ENCODE assay signal across 10 mouse cellular contexts in genomic region chr8:46671496-46671895, GRCm38 (mm10). TPM values are rescaled to one million over a fixed set of nuclear protein-coding genes. Genes with fewer than 3 reads are reported as not detected.
A peak's percentile ranks its signal among the peaks of the same experiment; 100 is the strongest.
DNase-seq lines count a peak whose midpoint lies in the region; ATAC-seq lines count a peak whose summit lies in the region.
"Had no signal": no experiment of that assay in that cellular context is flagged by ENCODE, and none has a peak within 500 bp of the region (broad histone marks: within the 10 kb centered on the region; RNA-seq: fewer than 3 reads in every experiment).

No protein-coding gene starts in this region.

- no peak overlapping the region for H3K9ac ChIP-seq in kidney, embryonic 14.5 days (ENCODE audit: low read depth, low read length)
- H3K9ac ChIP-seq: embryonic facial prominence, embryonic 15.5 days; neural tube, embryonic 13.5 days had no signal

- no peak overlapping the region for H3K27ac ChIP-seq in kidney, embryonic 14.5 days (ENCODE audit: low read depth, low read length)
- H3K27ac ChIP-seq in embryonic facial prominence, embryonic 10.5 days (replicated peaks), result no peak overlapping the region
- H3K27ac ChIP-seq: embryonic facial prominence, embryonic 15.5 days; neural tube, embryonic 13.5 days had no signal

- no peaks in the 10 kb centered on the region for H3K4me1 ChIP-seq in kidney, embryonic 14.5 days (ENCODE audit: control insufficient read depth, insufficient read depth, low read length)
- H3K4me1 ChIP-seq in embryonic facial prominence, embryonic 10.5 days, result no peaks in the 10 kb centered on the region
- H3K4me1 ChIP-seq: embryonic facial prominence, embryonic 15.5 days; neural tube, embryonic 13.5 days had no signal

- H3K9me3 ChIP-seq in kidney, embryonic 14.5 days (ENCODE audit: control insufficient read depth, low read length), result peaks cover 4% of the 10 kb centered on the region; the same call in 1 of the 2 replicates
- 0 out of 2 replicates have a peak, but pooled peaks cover 6% of the 10 kb centered on the region for H3K9me3 ChIP-seq in embryonic facial prominence, embryonic 10.5 days
- H3K9me3 ChIP-seq: embryonic facial prominence, embryonic 15.5 days; neural tube, embryonic 13.5 days had no signal

- no peak overlapping the region for H3K4me2 ChIP-seq in kidney, embryonic 14.5 days (replicated peaks; ENCODE audit: low read depth, low read length)
- H3K4me2 ChIP-seq: embryonic facial prominence, embryonic 15.5 days; neural tube, embryonic 13.5 days had no signal

- peak; percentile 37 for DNase-seq in kidney, adult 11 months
- peak; percentile 59 for DNase-seq in adrenal gland, adult 2 months
- peak; percentile 50 for DNase-seq in embryonic facial prominence, embryonic 10.5 days (ENCODE audit: low spot score)
- peak; percentile 71 to 75 for DNase-seq in left cerebral cortex, postnatal 25 days (ENCODE audit: low spot score in 2 of 2)
- DNase-seq in retina, adult 2 months (ENCODE audit: low read depth, low spot score), result peak; percentile 23
- peak; percentile 79 for DNase-seq in thymus, postnatal 4 days

- WGBS in kidney, embryonic 14.5 days, result 0% methylated on average over 2 of the region's 2 CpGs
- WGBS in embryonic facial prominence, embryonic 10.5 days, result under 1% methylated on average over 2 of the region's 2 CpGs

- no peak for ATAC-seq in kidney, embryonic 14.5 days (ENCODE audit: low FRiP score, low TSS enrichment)
- peak; percentile 17 to 66; a peak in 1 of 4 replicates for ATAC-seq in hematopoietic stem cell, adult 5-6 weeks (replicated peaks in 1 of 2; ENCODE audit: insufficient read depth in 1 of 2, low FRiP score in 2 of 2, low TSS enrichment in 1 of 2, low read depth in 1 of 2, poor library complexity in 2 of 2, severe bottlenecking in 2 of 2)

- no peak overlapping the region for H3K4me3 ChIP-seq in kidney, embryonic 14.5 days (ENCODE audit: low read length)
- H3K4me3 ChIP-seq in embryonic facial prominence, embryonic 10.5 days, result no peak overlapping the region
- H3K4me3 ChIP-seq: embryonic facial prominence, embryonic 15.5 days; neural tube, embryonic 13.5 days had no signal

- H3K27me3 ChIP-seq in kidney, embryonic 14.5 days (ENCODE audit: control insufficient read depth, insufficient read depth, low read length), result no peaks in the 10 kb centered on the region
- no peaks in the 10 kb centered on the region for H3K27me3 ChIP-seq in embryonic facial prominence, embryonic 10.5 days (replicated peaks; ENCODE audit: low read depth, poor library complexity, severe bottlenecking)
- H3K27me3 ChIP-seq: embryonic facial prominence, embryonic 15.5 days; neural tube, embryonic 13.5 days had no signal

- H3K36me3 ChIP-seq in kidney, embryonic 14.5 days (ENCODE audit: control insufficient read depth, insufficient read depth, low read length), result no peaks in the 10 kb centered on the region
- H3K36me3 ChIP-seq in embryonic facial prominence, embryonic 10.5 days (replicated peaks), result no peaks in the 10 kb centered on the region
- H3K36me3 ChIP-seq: embryonic facial prominence, embryonic 15.5 days; neural tube, embryonic 13.5 days had no signal

- intact Hi-C loops in left cerebral cortex, postnatal 25 days (cut with DNase I), result loop anchor here (2.0 kb wide), 1 partner anchor 281 kb away; no protein-coding TSS in a partner anchor

RNA-seq across cellular contexts. Expression of gene Casp3, which starts 54.4 kb away (rescaled TPM):
- polyA plus RNA-seq in kidney, embryonic 14.5 days (2014; fragmentation: Nextera tagmentation; extraction: Ambion mirVana), result 45.9 and 69.4 TPM in 2 replicates
- total RNA-seq in adrenal gland, adult 2 months (2021), result 10 to 100 TPM; 16.3 to 18.4 TPM
- 0.94 and 1.0 TPM in 2 replicates for polyA plus RNA-seq in adrenal gland, adult 2 months (2012; rRNA removed)
- 139 and 149 TPM in 2 replicates for polyA plus RNA-seq in embryonic facial prominence, embryonic 10.5 days (2016; fragmentation: Nextera tagmentation; extraction: Ambion mirVana)
- total RNA-seq in hematopoietic stem cell, adult 5-6 weeks (2017), result 127 and 165 TPM in 2 replicates
- total RNA-seq in left cerebral cortex, postnatal 25 days (2021), result 10 to 100 TPM; 14.5 to 17.3 TPM

RNA-seq across cellular contexts. Expression of gene Primpol, which starts 54.5 kb away (rescaled TPM):
- polyA plus RNA-seq in kidney, embryonic 14.5 days (2014; fragmentation: Nextera tagmentation; extraction: Ambion mirVana), result 10.6 and 15.1 TPM in 2 replicates
- 10 to 100 TPM; 12.2 to 16.7 TPM for total RNA-seq in adrenal gland, adult 2 months (2021)
- 0.52 and 0.68 TPM in 2 replicates for polyA plus RNA-seq in adrenal gland, adult 2 months (2012; rRNA removed)
- polyA plus RNA-seq in embryonic facial prominence, embryonic 10.5 days (2016; fragmentation: Nextera tagmentation; extraction: Ambion mirVana), result 8.3 and 10.0 TPM in 2 replicates
- total RNA-seq in hematopoietic stem cell, adult 5-6 weeks (2017), result 33.1 and 45.5 TPM in 2 replicates
- total RNA-seq in left cerebral cortex, postnatal 25 days (2021), result 1 to 10 TPM; 3.6 to 4.3 TPM

Comparison
In these comparisons a context has a peak if more than half of its experiments do, and no peak if none do; other contexts are left out.
1. DNase-seq: peak in every context shown above with its lines; median percentile 79 in thymus, postnatal 4 days; 73 in left cerebral cortex, postnatal 25 days; 59 in adrenal gland, adult 2 months; 50 in embryonic facial prominence, embryonic 10.5 days; 37 in kidney, adult 11 months; 23 in retina, adult 2 months.